Mouse (Mus musculus) embryonic facial prominence, embryonic 13.5 days (tissue): ENCODE results near the gene Rprd1b. TPM values are rescaled to one million over a fixed set of nuclear protein-coding genes. Genes with fewer than 3 reads are reported as not detected.

ENCODE experiments used
- ATAC-seq: fragments of 200-750 bp; cut with Nextera tagmentation; 2 replicates; pipeline ENCODE4 v1.8.0; 2017; ENCODE audit warnings: low read depth; ENCODE audit not compliant: insufficient number of reproducible peaks, insufficient read depth, low FRiP score, low TSS enrichment
- H3K27ac ChIP-seq: fragments of 300-500 bp; sonication (generic); 2 replicates; pipeline ENCODE4 v1.5.1; 2015; ENCODE audit warnings: moderate library complexity, mild to moderate bottlenecking, inconsistent platforms
- H3K27me3 ChIP-seq: fragments of 300-500 bp; sonication (generic); 2 replicates; pipeline ENCODE4 v1.6.1; 2015; ENCODE audit warnings: mild to moderate bottlenecking, inconsistent platforms
- H3K36me3 ChIP-seq: fragments of 300-500 bp; sonication (generic); 2 replicates; pipeline ENCODE4 v1.6.1; 2015; ENCODE audit warnings: mild to moderate bottlenecking, inconsistent platforms
- H3K4me1 ChIP-seq: fragments of 300-500 bp; sonication (generic); 2 replicates; pipeline ENCODE4 v1.6.1; 2015; ENCODE audit warnings: inconsistent platforms
- H3K4me2 ChIP-seq: fragments of 300-500 bp; sonication (generic); 2 replicates; pipeline ENCODE4 v1.6.1; 2015; ENCODE audit warnings: moderate library complexity, mild to moderate bottlenecking, inconsistent platforms
- H3K4me3 ChIP-seq: fragments of 300-500 bp; sonication (generic); 2 replicates; pipeline ENCODE4 v1.5.1; 2015; ENCODE audit warnings: mild to moderate bottlenecking, inconsistent platforms
- H3K9ac ChIP-seq: fragments of 300-500 bp; sonication (generic); 2 replicates; pipeline ENCODE4 v1.6.1; 2015; ENCODE audit warnings: mild to moderate bottlenecking, inconsistent platforms
- H3K9me3 ChIP-seq: fragments of 300-500 bp; sonication (generic); 2 replicates; pipeline ENCODE4 v1.6.1; 2016; ENCODE audit warnings: inconsistent platforms
- WGBS: fragments of 180-500 bp; shearing (Covaris S2); methylation state at CpG from one replicate; pipeline ENCODE4 v1.1.7; 2015; ENCODE audit warnings: mixed read lengths; 5-methylcytosine and 5-hydroxymethylcytosine counted together
- polyA plus RNA-seq: library from polyadenylated mRNA; unstranded; fragments of >200 nt; fragmentation: Nextera tagmentation; extraction: Ambion mirVana; gene quantifications from 2 replicates; pipeline ENCODE4 v1.2.1, GENCODE M21; 2015

Gene Rprd1b
- polyA plus RNA-seq, 1 experiment from 2014 or later: 50.4 TPM

- ATAC-seq: no peak
- no peaks in the 10 kb centered on the region for H3K36me3 ChIP-seq
- 68% methylated on average over 7 of the region's 7 CpGs for WGBS
- no peak overlapping the region for H3K4me2 ChIP-seq
- no peak overlapping the region for H3K9ac ChIP-seq
- H3K27me3 ChIP-seq: peaks cover 19% of the 10 kb centered on the region
- H3K27ac ChIP-seq: no peak overlapping the region
- no peaks in the 10 kb centered on the region for H3K9me3 ChIP-seq
- H3K4me1 ChIP-seq: peaks cover 68% of the 10 kb centered on the region
- H3K4me3 ChIP-seq: no peak overlapping the region
These were observed 113.0 kb downstream of the Rprd1b start for GRCm38 (mm10) chr2:158141271-158141670.

- no peaks in the 10 kb centered on the region for H3K9me3 ChIP-seq
- 88% methylated on average over 7 of the region's 7 CpGs for WGBS
- no peak overlapping the region for H3K4me3 ChIP-seq
- H3K9ac ChIP-seq: no peak overlapping the region
- H3K27ac ChIP-seq: no peak overlapping the region
- no peaks in the 10 kb centered on the region for H3K36me3 ChIP-seq
- ATAC-seq: no peak
- H3K4me2 ChIP-seq: no peak overlapping the region
- H3K4me1 ChIP-seq: peaks cover 67% of the 10 kb centered on the region
- peaks cover 24% of the 10 kb centered on the region for H3K27me3 ChIP-seq
These were observed 113.6 kb downstream of the Rprd1b start for GRCm38 (mm10) chr2:158141690-158142440.

- Histone ChIP-seq H3K9ac (no peak overlapping the region), H3K27ac (peak overlapping the region; percentile 7; the same call in 1 of the 2 replicates), H3K4me2 (no peak overlapping the region), H3K36me3 (no peaks in the 10 kb centered on the region), H3K27me3 (peaks cover 31% of the 10 kb centered on the region), H3K4me1 (peaks cover 67% of the 10 kb centered on the region), H3K4me3 (no peak overlapping the region), H3K9me3 (no peaks in the 10 kb centered on the region)
- 78% methylated on average over 18 of the region's 18 CpGs for WGBS
- no peak for ATAC-seq
These were observed 114.7 kb downstream of the Rprd1b start for GRCm38 (mm10) chr2:158142981-158143380.

- H3K4me3 ChIP-seq: no peak overlapping the region
- peaks cover 31% of the 10 kb centered on the region for H3K27me3 ChIP-seq
- H3K9me3 ChIP-seq: no peaks in the 10 kb centered on the region
- no peak overlapping the region for H3K9ac ChIP-seq
- no peak overlapping the region for H3K27ac ChIP-seq
- no peaks in the 10 kb centered on the region for H3K36me3 ChIP-seq
- WGBS: 45% methylated on average over 3 of the region's 3 CpGs
- 0 out of 2 replicates have a peak overlapping the region, but pooled peaks have one; percentile 63 for H3K4me2 ChIP-seq
- no peak for ATAC-seq
- peaks cover 64% of the 10 kb centered on the region for H3K4me1 ChIP-seq
These were observed 115.5 kb downstream of the Rprd1b start for GRCm38 (mm10) chr2:158143816-158144215.

GRCm38 (mm10) chr2:158144263-158144662 lies 116.0 kb downstream of the Rprd1b start:
- no peak overlapping the region for H3K4me3 ChIP-seq
- WGBS: 52% methylated on average over 8 of the region's 8 CpGs
- H3K36me3 ChIP-seq: no peaks in the 10 kb centered on the region
- H3K4me1 ChIP-seq: peaks cover 59% of the 10 kb centered on the region
- 0 out of 2 replicates have a peak overlapping the region, but pooled peaks have one; percentile 16 for H3K27ac ChIP-seq
- H3K9me3 ChIP-seq: no peaks in the 10 kb centered on the region
- no peak for ATAC-seq
- H3K9ac ChIP-seq: no peak overlapping the region
- peaks cover 31% of the 10 kb centered on the region for H3K27me3 ChIP-seq
- peak overlapping the region; percentile 63; the same call in 1 of the 2 replicates for H3K4me2 ChIP-seq

- WGBS: 82% methylated on average over 6 of the region's 6 CpGs
- H3K36me3 ChIP-seq: no peaks in the 10 kb centered on the region
- no peak overlapping the region for H3K9ac ChIP-seq
- peaks cover 52% of the 10 kb centered on the region for H3K4me1 ChIP-seq
- H3K4me3 ChIP-seq: peak overlapping the region; percentile 42; the same call in 1 of the 2 replicates
- H3K9me3 ChIP-seq: no peaks in the 10 kb centered on the region
- H3K4me2 ChIP-seq: peak overlapping the region; percentile 63
- no peak for ATAC-seq
- H3K27ac ChIP-seq: no peak overlapping the region
- peaks cover 31% of the 10 kb centered on the region for H3K27me3 ChIP-seq
These were observed 116.6 kb downstream of the Rprd1b start for GRCm38 (mm10) chr2:158144750-158145527.

GRCm38 (mm10) chr2:158145528-158146065 lies 117.3 kb downstream of the Rprd1b start:
- Histone ChIP-seq H3K27ac (no peak overlapping the region), H3K9ac (peak overlapping the region; percentile 69)

GRCm38 (mm10) chr2:158146223-158146622 lies 117.9 kb downstream of the Rprd1b start, which contains the start of gene Tgm2:
Tgm2 (minus strand) TSS chr2:158146436.
- Histone ChIP-seq H3K4me1 (peaks cover 41% of the 10 kb centered on the region), H3K4me2 (peak within 1 kb of the TSS; percentile 63), H3K9me3 (no peaks in the 10 kb centered on the region), H3K27ac (no peak within 1 kb of the TSS), H3K36me3 (no peaks in the 10 kb centered on the region), H3K9ac (peak within 1 kb of the TSS; percentile 69), H3K4me3 (peak within 1 kb of the TSS; percentile 42), H3K27me3 (peaks cover 31% of the 10 kb centered on the region)
- under 1% methylated on average over 33 of the region's 33 CpGs for WGBS
- no peak; the same call in 1 of the 2 replicates for ATAC-seq

More at GRCm38 (mm10) chr2:158145528-158146065, 117.3 kb downstream of the Rprd1b start:
- Histone ChIP-seq H3K4me2 (peak overlapping the region; percentile 63), H3K36me3 (no peaks in the 10 kb centered on the region), H3K9me3 (no peaks in the 10 kb centered on the region), H3K4me3 (peak overlapping the region; percentile 42), H3K4me1 (peaks cover 46% of the 10 kb centered on the region), H3K27me3 (peaks cover 31% of the 10 kb centered on the region)
- WGBS: 66% methylated on average over 5 of the region's 5 CpGs
- no peak; the same call in 1 of the 2 replicates for ATAC-seq

- Histone ChIP-seq H3K9ac (no peak overlapping the region), H3K27ac (no peak overlapping the region), H3K4me1 (peaks cover 35% of the 10 kb centered on the region), H3K4me2 (no peak overlapping the region), H3K9me3 (no peaks in the 10 kb centered on the region), H3K36me3 (no peaks in the 10 kb centered on the region), H3K4me3 (no peak overlapping the region), H3K27me3 (peaks cover 31% of the 10 kb centered on the region)
- ATAC-seq: no peak
- WGBS: 92% methylated on average over 8 of the region's 8 CpGs
These were observed 118.7 kb downstream of the Rprd1b start for GRCm38 (mm10) chr2:158146971-158147370.

- Histone ChIP-seq H3K9ac (no peak overlapping the region), H3K4me2 (no peak overlapping the region), H3K9me3 (no peaks in the 10 kb centered on the region), H3K27ac (no peak overlapping the region), H3K36me3 (no peaks in the 10 kb centered on the region), H3K27me3 (peaks cover 14% of the 10 kb centered on the region), H3K4me3 (no peak overlapping the region), H3K4me1 (peaks cover 33% of the 10 kb centered on the region)
- 96% methylated on average over 3 of the region's 3 CpGs for WGBS
- ATAC-seq: no peak
These were observed 122.8 kb downstream of the Rprd1b start for GRCm38 (mm10) chr2:158151077-158151476.

GRCm38 (mm10) chr2:158152685-158153309 lies 124.5 kb downstream of the Rprd1b start:
- no peak; the same call in 1 of the 2 replicates for ATAC-seq
- Histone ChIP-seq H3K4me1 (peaks cover 29% of the 10 kb centered on the region), H3K27ac (peak overlapping the region; percentile 80), H3K36me3 (no peaks in the 10 kb centered on the region), H3K4me3 (no peak overlapping the region), H3K27me3 (no peaks in the 10 kb centered on the region), H3K4me2 (peak overlapping the region; percentile 72), H3K9ac (no peak overlapping the region), H3K9me3 (no peaks in the 10 kb centered on the region)
- 21% methylated on average over 6 of the region's 6 CpGs for WGBS
